Mouse (Mus musculus): ENCODE data around the gene Slc35f1.

The Slc35f1 gene

GRCm38 (mm10) chr10:52690334-52690991 is at the start of gene Slc35f1:
Gene Slc35f1 (plus strand): TSS chr10:52690533.
- DNase-seq = peak; percentile 60

GRCm38 (mm10) chr10:52671234-52671633 is 19.1 kb upstream of the Slc35f1 start:
- no peak for DNase-seq

DNA sequence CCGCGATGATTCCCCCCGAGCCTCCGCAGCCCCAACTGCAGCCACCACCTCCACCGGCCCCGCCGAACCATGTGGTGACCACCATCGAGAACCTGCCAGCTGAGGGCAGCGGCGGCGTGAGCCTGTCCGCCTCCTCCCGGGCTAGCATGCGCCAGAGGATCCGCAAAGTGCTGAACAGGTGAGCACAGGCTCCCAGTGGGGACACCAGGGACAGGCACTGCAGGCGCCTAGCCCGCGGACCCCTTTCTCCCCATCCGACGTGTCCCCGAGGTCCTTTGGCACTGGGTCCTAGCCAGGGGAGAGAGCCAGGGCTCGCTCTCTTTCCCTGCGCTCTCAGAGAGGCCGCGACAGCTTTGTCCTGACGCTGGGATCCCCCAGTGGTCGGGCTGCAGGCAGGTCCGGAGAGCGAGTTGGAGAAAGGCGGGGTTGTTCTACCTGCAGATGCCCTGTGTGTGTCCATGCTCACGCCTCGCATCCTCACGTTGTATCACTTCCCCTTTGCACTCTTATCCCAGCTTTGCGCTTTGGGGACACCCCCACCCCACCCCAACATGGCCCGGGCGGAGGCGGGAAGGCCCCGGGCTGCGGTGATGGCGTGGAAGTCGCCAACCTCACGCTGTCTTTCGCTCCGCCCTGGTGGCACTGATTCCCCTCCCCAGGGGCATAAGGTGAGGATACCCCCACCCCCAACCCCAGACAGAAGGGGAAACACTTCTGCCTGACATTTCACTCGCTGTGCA is 829 bp downstream of the Slc35f1 start:
- DNase-seq = no peak

DNA sequence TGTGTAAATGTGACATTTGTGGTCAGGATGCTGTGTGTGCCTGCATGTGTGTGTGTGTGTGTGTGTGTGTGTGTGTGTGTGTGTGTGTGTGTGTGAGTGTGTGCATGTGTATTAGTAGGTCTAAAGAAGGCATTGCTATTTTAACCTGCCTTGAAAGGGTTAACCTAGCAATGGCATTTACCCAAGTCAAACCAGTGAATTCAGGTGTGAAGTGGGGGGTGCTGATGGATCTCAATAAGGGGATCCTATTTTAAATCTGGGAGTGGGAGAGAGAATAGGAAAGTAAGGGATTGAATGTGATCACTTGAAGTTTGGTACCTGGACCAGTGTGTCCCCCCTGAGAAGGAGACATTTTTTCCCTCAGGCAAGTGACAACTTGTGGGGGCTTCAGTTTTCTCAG is 13.4 kb downstream of the Slc35f1 start:
- DNase-seq = no peak

- peak; percentile 6 for DNase-seq
Observed at GRCm38 (mm10) chr10:52704101-52705051, 14.0 kb downstream of the Slc35f1 start.

GRCm38 (mm10) chr10:52709482-52709881 is 19.1 kb downstream of the Slc35f1 start:
- no peak for DNase-seq

DNA sequence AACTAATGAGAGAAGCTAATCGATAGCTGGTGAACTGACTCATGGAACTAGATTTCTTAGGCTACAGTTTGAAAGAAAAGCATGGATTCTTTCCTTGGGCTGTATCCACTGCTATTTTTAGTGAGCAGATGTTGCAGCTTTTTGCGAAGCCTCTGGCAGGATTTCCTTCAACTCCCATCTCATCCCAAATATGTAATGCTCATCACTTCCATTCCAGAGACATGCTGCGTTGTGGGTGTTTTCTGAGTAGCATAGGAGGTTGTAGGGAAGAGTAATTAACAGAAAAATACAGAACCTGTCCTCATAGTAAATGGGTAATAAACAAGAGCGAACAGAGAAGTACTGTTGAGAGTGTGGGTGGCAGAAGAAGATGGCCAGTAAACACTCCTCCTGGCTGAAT is 21.8 kb downstream of the Slc35f1 start:
- no peak for DNase-seq

GRCm38 (mm10) chr10:52714557-52714956 is 24.2 kb downstream of the Slc35f1 start:
- DNase-seq = no peak

- DNase-seq = no peak
Observed at GRCm38 (mm10) chr10:52715146-52715545, 24.8 kb downstream of the Slc35f1 start.

- DNase-seq = no peak
Observed at GRCm38 (mm10) chr10:52718199-52718917, 28.0 kb downstream of the Slc35f1 start.

- no peak for DNase-seq
Observed at GRCm38 (mm10) chr10:52726674-52727073, 36.3 kb downstream of the Slc35f1 start.

DNA sequence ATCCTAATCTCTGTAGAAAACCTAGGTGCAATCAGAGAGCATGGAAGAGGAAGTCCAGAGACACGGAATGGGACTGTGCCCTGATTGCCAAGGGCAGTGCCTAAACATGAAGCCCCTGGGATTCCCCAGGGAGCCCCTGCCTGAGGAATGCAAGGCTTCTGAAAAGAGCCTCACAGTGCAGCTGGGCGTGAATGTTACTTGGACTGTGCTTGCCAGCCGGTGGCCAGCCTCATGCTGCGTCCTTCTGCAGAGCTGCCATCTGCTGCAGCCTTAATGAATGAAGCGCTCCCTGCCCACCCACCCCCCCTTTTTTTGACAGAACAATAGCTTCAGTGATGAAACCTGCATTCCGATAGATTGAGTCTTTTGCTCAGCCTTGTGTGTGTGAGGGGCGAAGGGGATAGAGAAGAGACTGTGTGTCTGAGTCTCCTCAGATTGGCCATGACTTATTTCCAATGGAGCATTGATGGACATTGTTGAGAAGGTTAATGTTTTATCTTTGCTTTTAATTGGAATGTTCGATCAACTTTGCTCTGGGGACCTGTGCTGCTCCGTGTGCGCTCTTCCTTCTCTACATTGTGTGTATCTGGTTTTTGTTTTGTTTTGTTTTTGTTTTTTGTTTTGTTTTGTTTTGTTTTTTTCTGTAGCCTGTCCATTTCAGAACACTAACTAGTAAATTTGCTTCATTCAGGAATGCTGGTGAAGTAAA is 52.5 kb downstream of the Slc35f1 start:
- no peak for DNase-seq

DNA sequence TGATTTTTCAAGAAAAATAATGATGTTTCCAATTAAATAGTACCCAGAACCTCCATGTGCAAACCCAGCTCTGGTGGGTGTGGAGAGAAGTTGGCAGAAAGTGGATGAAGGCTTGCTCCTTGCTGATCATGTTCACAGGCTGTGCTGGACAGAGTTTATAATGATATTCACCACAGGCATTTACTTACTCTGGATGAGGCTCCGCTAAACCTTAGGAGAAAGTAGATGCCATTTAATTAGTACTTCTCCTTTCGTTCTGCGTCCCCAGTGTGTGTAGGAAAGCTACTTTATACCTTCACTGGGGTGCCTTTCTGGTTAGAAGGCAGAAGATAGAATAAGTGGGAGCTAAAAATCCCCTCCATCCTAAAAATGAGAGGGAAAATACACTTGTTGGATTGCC is 53.5 kb downstream of the Slc35f1 start:
- no peak for DNase-seq

GRCm38 (mm10) chr10:52748028-52748597 is 57.8 kb downstream of the Slc35f1 start:
- no peak for DNase-seq

GRCm38 (mm10) chr10:52755949-52756679 is 65.8 kb downstream of the Slc35f1 start:
- no peak for DNase-seq

GRCm38 (mm10) chr10:52757496-52758260 is 67.3 kb downstream of the Slc35f1 start:
- DNase-seq = no peak

DNA sequence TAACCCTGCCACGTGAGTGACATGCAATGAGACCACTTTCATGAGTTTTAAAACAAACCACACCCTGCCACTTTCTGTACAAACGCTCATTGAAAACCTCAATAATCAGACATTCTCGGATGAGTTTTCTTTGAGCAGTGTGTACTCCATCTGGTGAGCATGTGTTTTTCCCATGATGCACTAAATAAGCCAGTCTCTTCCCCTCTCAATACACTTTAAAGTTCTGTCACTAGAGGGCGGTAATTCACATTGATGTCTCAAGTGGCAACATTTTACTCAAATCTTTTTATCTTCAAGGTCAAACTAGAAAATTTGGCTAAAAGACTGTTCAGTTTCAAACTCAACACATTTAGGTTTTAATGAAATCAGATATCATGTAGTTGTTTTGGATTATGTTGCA is 68.3 kb downstream of the Slc35f1 start:
- no peak for DNase-seq

GRCm38 (mm10) chr10:52760527-52760926 is 70.2 kb downstream of the Slc35f1 start:
- no peak for DNase-seq

- DNase-seq = no peak
Observed at GRCm38 (mm10) chr10:52779926-52780485, 89.7 kb downstream of the Slc35f1 start.

GRCm38 (mm10) chr10:52787075-52787474 is 96.7 kb downstream of the Slc35f1 start:
- no peak for DNase-seq

Data from thymus, postnatal 4 days (tissue).